Mouse (Mus musculus): ENCODE data around the gene Hcfc1r1. TPM values are rescaled to one million over a fixed set of nuclear protein-coding genes. Genes with fewer than 3 reads are reported as not detected.

Hcfc1r1 gene
- total and polyA plus RNA-seq, 2 experiments from 2014 or later: 194 to 210 TPM

GRCm38 (mm10) chr17:23671519-23671918, 1.9 kb upstream of the Hcfc1r1 start:
- H3K27ac ChIP-seq (ENCODE audit: low read depth, low read length): no peak overlapping the region
- no peak overlapping the region for H3K4me3 ChIP-seq (ENCODE audit: low read depth, low read length)
- WGBS: 92% methylated on average over 3 of the region's 3 CpGs
- no peaks in the 10 kb centered on the region; the same call in 1 of the 2 replicates for H3K27me3 ChIP-seq (ENCODE audit: insufficient read depth, low read length)
- H3K9me3 ChIP-seq (ENCODE audit: low read length): no peaks in the 10 kb centered on the region
- DNase-seq (ENCODE audit: low spot score) (no peak), ATAC-seq (ENCODE audit: low FRiP score) (no peak)
- no peak for TF ChIP-seq CTCF (IDR thresholded peaks at IDR 0.05)
- H3K4me1 ChIP-seq (ENCODE audit: insufficient read depth, low read length): peaks cover 12% of the 10 kb centered on the region
- H3K4me2 ChIP-seq (ENCODE audit: low read depth, low read length, poor library complexity, severe bottlenecking): no peak overlapping the region
- no peak overlapping the region for H3K9ac ChIP-seq (replicated peaks; ENCODE audit: low read length, poor library complexity, severe bottlenecking)
- peaks cover 27% of the 10 kb centered on the region for H3K36me3 ChIP-seq (ENCODE audit: insufficient read depth, low read length)

- Histone ChIP-seq H3K9me3 (ENCODE audit: low read length) (no peaks in the 10 kb centered on the region), H3K27me3 (ENCODE audit: insufficient read depth, low read length) (no peaks in the 10 kb centered on the region; the same call in 1 of the 2 replicates), H3K36me3 (ENCODE audit: insufficient read depth, low read length) (peaks cover 15% of the 10 kb centered on the region), H3K4me3 (ENCODE audit: low read depth, low read length) (peak overlapping the region; percentile 59), H3K27ac (ENCODE audit: low read depth, low read length) (no peak overlapping the region), H3K4me2 (ENCODE audit: low read depth, low read length, poor library complexity, severe bottlenecking) (peak overlapping the region; percentile 79), H3K4me1 (ENCODE audit: insufficient read depth, low read length) (peaks cover 16% of the 10 kb centered on the region), H3K9ac (replicated peaks; ENCODE audit: low read length, poor library complexity, severe bottlenecking) (no peak overlapping the region)
- WGBS: 59% methylated on average over 3 of the region's 3 CpGs
- no peak for TF ChIP-seq CTCF (IDR thresholded peaks at IDR 0.05)
- ATAC-seq (ENCODE audit: low FRiP score) (no peak), DNase-seq (ENCODE audit: low spot score) (no peak)
These were observed 635 bp upstream of the Hcfc1r1 start for GRCm38 (mm10) chr17:23672761-23673160.

- Histone ChIP-seq H3K9me3 (ENCODE audit: low read length) (no peaks in the 10 kb centered on the region), H3K4me1 (ENCODE audit: insufficient read depth, low read length) (peaks cover 17% of the 10 kb centered on the region), H3K4me2 (ENCODE audit: low read depth, low read length, poor library complexity, severe bottlenecking) (peak overlapping the region; percentile 79), H3K27ac (ENCODE audit: low read depth, low read length) (peak overlapping the region; percentile 72), H3K27me3 (ENCODE audit: insufficient read depth, low read length) (peaks cover 7% of the 10 kb centered on the region), H3K36me3 (ENCODE audit: insufficient read depth, low read length) (peaks cover 4% of the 10 kb centered on the region), H3K9ac (replicated peaks; ENCODE audit: low read length, poor library complexity, severe bottlenecking) (peak overlapping the region; percentile 69), H3K4me3 (ENCODE audit: low read depth, low read length) (peak overlapping the region; percentile 59)
- 34% methylated on average over 9 of the region's 9 CpGs for WGBS
- DNase-seq (ENCODE audit: low spot score) (no peak), ATAC-seq (ENCODE audit: low FRiP score) (no peak)
- TF ChIP-seq CTCF (IDR thresholded peaks at IDR 0.05): no peak
These were observed 1.0 kb downstream of the Hcfc1r1 start for GRCm38 (mm10) chr17:23674271-23674952.

GRCm38 (mm10) chr17:23675127-23675526, 1.7 kb downstream of the Hcfc1r1 start:
- peaks cover 19% of the 10 kb centered on the region for H3K4me1 ChIP-seq (ENCODE audit: insufficient read depth, low read length)
- peak overlapping the region; percentile 59; the same call in 1 of the 2 replicates for H3K4me3 ChIP-seq (ENCODE audit: low read depth, low read length)
- WGBS: 55% methylated on average over 5 of the region's 5 CpGs
- H3K9me3 ChIP-seq (ENCODE audit: low read length): no peaks in the 10 kb centered on the region
- H3K27ac ChIP-seq (ENCODE audit: low read depth, low read length): no peak overlapping the region
- H3K36me3 ChIP-seq (ENCODE audit: insufficient read depth, low read length): no peaks in the 10 kb centered on the region
- peaks cover 14% of the 10 kb centered on the region for H3K27me3 ChIP-seq (ENCODE audit: insufficient read depth, low read length)
- no peak overlapping the region for H3K9ac ChIP-seq (replicated peaks; ENCODE audit: low read length, poor library complexity, severe bottlenecking)
- H3K4me2 ChIP-seq (ENCODE audit: low read depth, low read length, poor library complexity, severe bottlenecking): peak overlapping the region; percentile 79; the same call in 1 of the 2 replicates
- ATAC-seq (ENCODE audit: low FRiP score) (no peak), DNase-seq (ENCODE audit: low spot score) (no peak)
- no peak for TF ChIP-seq CTCF (IDR thresholded peaks at IDR 0.05)

DNA sequence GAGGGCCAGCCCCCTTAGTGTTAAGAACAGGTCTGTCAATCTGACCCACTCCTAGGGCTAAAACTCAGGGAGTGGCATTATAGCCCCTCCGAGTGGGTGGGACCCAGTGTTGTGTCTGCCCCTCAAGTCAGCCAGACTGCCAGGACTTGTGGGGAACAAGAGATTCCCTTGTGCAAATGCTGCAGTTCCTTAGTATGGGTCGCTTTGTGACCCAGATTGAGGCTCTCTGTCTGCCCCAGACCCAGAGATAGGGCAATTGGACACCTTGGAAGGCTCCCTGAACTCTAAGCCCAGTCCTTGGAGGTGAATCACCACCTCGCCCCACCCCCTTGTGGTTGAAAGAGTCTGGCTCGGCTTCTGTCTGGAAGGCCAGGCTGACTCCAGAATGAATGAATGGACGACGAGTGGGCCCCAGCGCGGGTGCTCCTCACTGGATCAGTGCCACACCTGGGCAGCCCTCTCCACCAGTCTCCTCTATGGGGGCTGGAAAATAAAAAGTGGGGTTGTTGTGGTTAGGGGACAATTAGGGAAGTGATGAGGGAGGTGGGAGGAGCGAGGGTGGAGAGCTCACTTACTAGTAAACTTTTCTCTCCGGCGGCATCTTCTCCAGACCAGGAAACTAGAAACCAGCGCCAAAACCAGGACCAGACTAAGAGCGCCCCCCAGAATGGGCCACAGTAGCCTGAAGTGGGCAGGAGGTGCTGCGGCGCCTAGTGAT, 2.3 kb downstream of the Hcfc1r1 start:
- ATAC-seq (ENCODE audit: low FRiP score) (no peak), DNase-seq (ENCODE audit: low spot score) (no peak)
- Histone ChIP-seq H3K27me3 (ENCODE audit: insufficient read depth, low read length) (peaks cover 20% of the 10 kb centered on the region), H3K4me1 (ENCODE audit: insufficient read depth, low read length) (peaks cover 19% of the 10 kb centered on the region), H3K27ac (ENCODE audit: low read depth, low read length) (no peak overlapping the region), H3K9ac (replicated peaks; ENCODE audit: low read length, poor library complexity, severe bottlenecking) (no peak overlapping the region; the same call in 1 of the 2 replicates), H3K9me3 (ENCODE audit: low read length) (no peaks in the 10 kb centered on the region), H3K36me3 (ENCODE audit: insufficient read depth, low read length) (no peaks in the 10 kb centered on the region), H3K4me3 (ENCODE audit: low read depth, low read length) (peak overlapping the region; percentile 43; the same call in 1 of the 2 replicates), H3K4me2 (ENCODE audit: low read depth, low read length, poor library complexity, severe bottlenecking) (peak overlapping the region; percentile 96)
- peak; percentile 27; the same call in 1 of the 2 replicates for TF ChIP-seq CTCF (IDR thresholded peaks at IDR 0.05)
- 20% methylated on average over 15 of the region's 15 CpGs for WGBS
